Mouse (Mus musculus) midbrain, embryonic 12.5 days (tissue): ENCODE measurements around the gene Btg1. TPM values are rescaled to one million over a fixed set of nuclear protein-coding genes. Genes with fewer than 3 reads are reported as not detected.

Experiments
- ATAC-seq: fragments of 200-750 bp; cut with Nextera tagmentation; 2 replicates; pipeline ENCODE4 v1.8.0; 2017; ENCODE audit warnings: low read depth, moderate TSS enrichment, moderate library complexity; ENCODE audit not compliant: low FRiP score
- H3K27ac ChIP-seq: fragments of 300-500 bp; sonication (generic); replicated peaks from 2 replicates; pipeline ENCODE4 v1.5.1; 2016; ENCODE audit warnings: mild to moderate bottlenecking
- H3K27me3 ChIP-seq: fragments of 300-500 bp; sonication (generic); 2 replicates; pipeline ENCODE4 v1.6.1; 2016; ENCODE audit warnings: mild to moderate bottlenecking
- H3K36me3 ChIP-seq: fragments of 300-500 bp; sonication (generic); 2 replicates; pipeline ENCODE4 v1.6.1; 2016
- H3K4me1 ChIP-seq: fragments of 300-500 bp; sonication (generic); 2 replicates; pipeline ENCODE4 v1.6.1; 2016
- H3K4me2 ChIP-seq: fragments of 300-500 bp; sonication (generic); replicated peaks from 2 replicates; pipeline ENCODE4 v1.6.1; 2016; ENCODE audit warnings: mild to moderate bottlenecking, moderate library complexity
- H3K4me3 ChIP-seq: fragments of 300-500 bp; sonication (generic); 2 replicates; pipeline ENCODE4 v1.5.1; 2016; ENCODE audit warnings: mild to moderate bottlenecking
- H3K9ac ChIP-seq: fragments of 300-500 bp; sonication (generic); replicated peaks from 2 replicates; pipeline ENCODE4 v1.6.1; 2016; ENCODE audit warnings: mild to moderate bottlenecking, moderate library complexity
- H3K9me3 ChIP-seq: fragments of 300-500 bp; sonication (generic); 2 replicates; pipeline ENCODE4 v1.6.1; 2016; ENCODE audit warnings: mild to moderate bottlenecking
- WGBS: fragments of 180-500 bp; shearing (Covaris S2); methylation state at CpG from one replicate; pipeline ENCODE4 v1.1.7; 2016; 5-methylcytosine and 5-hydroxymethylcytosine counted together
- polyA plus RNA-seq: library from polyadenylated mRNA; unstranded; fragments of >200 nt; fragmentation: Nextera tagmentation; extraction: Ambion mirVana; gene quantifications from 2 replicates; pipeline ENCODE4 v1.2.1, GENCODE M21; 2016

Btg1 gene
- polyA plus RNA-seq, 1 experiment from 2014 or later = 55.8 TPM

DNA sequence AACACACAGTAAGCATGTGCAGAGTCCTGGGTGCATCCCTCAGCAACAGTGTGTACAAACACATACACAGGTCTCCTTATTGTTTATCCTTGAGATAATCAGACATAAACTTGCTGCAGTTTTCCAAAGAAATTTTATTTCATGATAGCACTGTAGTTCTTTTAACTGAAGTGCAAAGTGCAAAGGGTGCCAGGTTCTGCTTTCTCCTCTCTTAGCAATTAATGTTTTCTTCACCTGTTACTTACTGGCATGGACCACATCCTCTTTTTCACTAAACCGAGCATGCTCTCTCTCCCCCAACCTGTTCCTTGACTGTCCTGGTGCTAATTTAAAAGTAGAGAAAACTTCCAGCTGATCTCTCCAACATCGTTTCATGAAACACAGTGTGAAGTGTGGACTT, 21.7 kb downstream of the Btg1 start:
- 96% methylated on average over 2 of the region's 2 CpGs for WGBS
- H3K9me3 ChIP-seq = no peaks in the 10 kb centered on the region
- no peak overlapping the region for H3K4me2 ChIP-seq
- ATAC-seq = no peak
- no peak overlapping the region for H3K27ac ChIP-seq
- H3K9ac ChIP-seq = no peak overlapping the region
- peaks cover 8% of the 10 kb centered on the region; the same call in 1 of the 2 replicates for H3K36me3 ChIP-seq
- H3K4me3 ChIP-seq = no peak overlapping the region
- H3K27me3 ChIP-seq = no peaks in the 10 kb centered on the region
- H3K4me1 ChIP-seq = no peaks in the 10 kb centered on the region

DNA sequence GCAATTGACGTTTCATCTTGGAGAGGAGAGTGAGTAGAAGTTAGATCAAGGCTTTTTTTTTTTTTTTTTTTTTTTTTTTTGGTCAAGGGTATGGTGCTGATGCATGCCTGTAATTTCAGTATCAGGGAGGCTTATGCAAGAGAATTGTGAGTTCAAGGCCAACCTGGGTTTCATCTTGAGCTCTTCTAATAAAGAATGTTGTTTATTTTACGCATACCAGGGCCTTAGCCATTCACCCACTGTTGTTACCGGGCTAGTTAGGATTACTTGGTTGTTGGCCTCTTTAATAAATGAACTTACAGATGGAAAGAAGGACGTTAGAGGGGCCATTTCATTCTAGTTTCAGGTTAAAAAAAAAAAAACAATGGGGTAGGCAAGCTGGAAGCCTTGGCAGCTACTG, 25.2 kb downstream of the Btg1 start:
- Histone ChIP-seq H3K36me3 (peaks cover 8% of the 10 kb centered on the region; the same call in 1 of the 2 replicates), H3K27me3 (no peaks in the 10 kb centered on the region), H3K4me2 (no peak overlapping the region), H3K4me1 (peaks cover 16% of the 10 kb centered on the region), H3K9me3 (no peaks in the 10 kb centered on the region), H3K9ac (no peak overlapping the region), H3K27ac (no peak overlapping the region), H3K4me3 (no peak overlapping the region)
- no peak for ATAC-seq
- 76% methylated on average over 4 of the region's 4 CpGs for WGBS

DNA sequence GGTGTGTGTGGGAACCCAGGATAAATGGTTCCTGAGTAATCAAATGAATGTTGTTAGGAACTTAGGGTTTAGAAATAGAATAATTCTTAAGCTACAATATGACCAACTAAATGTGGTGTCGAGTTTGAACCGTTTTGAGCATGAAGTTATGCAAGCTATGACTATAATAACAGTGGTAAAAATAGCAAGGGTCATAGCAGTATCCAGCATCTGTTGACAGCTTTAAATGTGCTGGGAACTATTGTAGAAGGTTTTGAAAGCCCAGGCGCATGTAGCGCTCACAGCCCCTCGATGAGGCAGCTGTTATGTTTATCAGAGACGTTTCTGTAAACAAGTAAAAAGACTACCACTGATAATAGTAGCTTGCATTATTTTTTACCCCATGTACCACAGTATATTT, 25.9 kb downstream of the Btg1 start:
- no peak for ATAC-seq
- H3K9ac ChIP-seq = no peak overlapping the region
- no peak overlapping the region for H3K4me2 ChIP-seq
- H3K4me3 ChIP-seq = no peak overlapping the region
- H3K27me3 ChIP-seq = no peaks in the 10 kb centered on the region
- 86% methylated on average over 6 of the region's 6 CpGs for WGBS
- no peaks in the 10 kb centered on the region for H3K9me3 ChIP-seq
- no peak overlapping the region for H3K27ac ChIP-seq
- peaks cover 23% of the 10 kb centered on the region for H3K4me1 ChIP-seq
- H3K36me3 ChIP-seq = peaks cover 8% of the 10 kb centered on the region; the same call in 1 of the 2 replicates

DNA sequence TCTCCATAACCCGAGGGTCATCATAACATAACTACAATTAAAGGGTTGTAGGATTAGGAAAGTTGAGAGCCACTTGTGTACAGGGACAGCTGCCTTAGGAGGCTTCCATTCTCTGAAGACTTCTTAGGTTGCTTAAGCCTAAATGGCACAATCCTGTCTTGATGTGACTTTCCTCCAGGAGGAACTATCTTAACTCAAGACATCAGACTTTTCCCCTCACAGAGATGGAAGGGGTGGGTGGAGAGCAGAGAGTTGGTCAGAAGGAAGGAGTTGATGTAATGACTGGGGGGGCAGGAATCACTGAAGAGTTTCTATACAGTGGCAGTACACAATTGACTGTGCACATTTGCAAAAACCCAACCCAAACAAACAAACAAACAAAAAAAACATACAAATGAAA, 28.4 kb downstream of the Btg1 start:
- Histone ChIP-seq H3K9me3 (no peaks in the 10 kb centered on the region), H3K27me3 (no peaks in the 10 kb centered on the region), H3K4me2 (no peak overlapping the region), H3K27ac (peak overlapping the region; percentile 87; the same call in 1 of the 2 replicates), H3K36me3 (no peaks in the 10 kb centered on the region), H3K4me3 (no peak overlapping the region), H3K4me1 (peaks cover 25% of the 10 kb centered on the region), H3K9ac (no peak overlapping the region)
- no peak for ATAC-seq
- 100% methylated on average over 1 of the region's 1 CpGs for WGBS

DNA sequence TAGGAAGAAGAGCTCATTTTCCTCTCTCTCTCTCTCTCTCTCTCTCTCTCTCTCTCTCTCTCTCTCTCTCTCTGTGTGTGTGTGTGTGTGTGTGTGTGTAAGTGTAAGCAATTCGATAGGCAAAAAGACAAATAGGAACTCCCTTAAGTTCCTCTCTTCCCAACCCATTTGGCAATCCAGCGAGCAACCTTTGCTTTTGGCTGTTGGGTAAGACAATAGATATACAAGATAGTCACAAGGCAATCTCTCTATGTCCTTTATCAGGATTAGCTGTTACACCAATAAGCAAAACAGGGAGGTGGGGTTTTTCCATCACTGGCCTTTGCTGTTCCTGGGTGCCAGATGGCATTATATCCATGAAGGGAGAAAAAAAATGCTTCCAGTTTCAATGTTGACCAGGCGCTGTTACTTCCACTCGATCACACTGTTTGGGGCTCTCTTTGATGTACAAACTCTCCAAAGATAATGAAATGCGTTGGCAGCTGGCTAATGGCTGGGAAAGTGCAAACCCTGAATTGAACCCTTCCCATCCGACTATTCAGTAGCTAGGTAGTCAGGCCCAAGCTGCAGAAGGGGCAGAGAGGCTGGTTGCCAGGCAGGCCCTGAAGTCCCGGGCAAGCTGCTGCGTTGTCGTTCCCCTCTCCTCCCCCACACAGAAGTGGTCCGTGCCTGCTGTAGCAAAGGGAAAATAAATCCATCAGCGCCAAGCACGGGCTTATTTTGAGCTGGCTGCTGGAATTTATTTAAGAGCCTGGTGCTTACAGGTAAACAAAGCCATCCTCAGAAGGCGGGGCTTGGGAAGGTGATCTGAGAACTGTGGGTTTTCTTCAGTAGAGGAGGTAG, 29.4 kb downstream of the Btg1 start:
- peak; percentile 95 for ATAC-seq
- H3K9me3 ChIP-seq = no peaks in the 10 kb centered on the region
- no peaks in the 10 kb centered on the region for H3K36me3 ChIP-seq
- peak overlapping the region; percentile 34 for H3K4me2 ChIP-seq
- peaks cover 25% of the 10 kb centered on the region for H3K4me1 ChIP-seq
- WGBS = 15% methylated on average over 13 of the region's 13 CpGs
- H3K9ac ChIP-seq = peak overlapping the region; percentile 37
- H3K4me3 ChIP-seq = no peak overlapping the region
- peak overlapping the region; percentile 87 for H3K27ac ChIP-seq
- no peaks in the 10 kb centered on the region for H3K27me3 ChIP-seq

DNA sequence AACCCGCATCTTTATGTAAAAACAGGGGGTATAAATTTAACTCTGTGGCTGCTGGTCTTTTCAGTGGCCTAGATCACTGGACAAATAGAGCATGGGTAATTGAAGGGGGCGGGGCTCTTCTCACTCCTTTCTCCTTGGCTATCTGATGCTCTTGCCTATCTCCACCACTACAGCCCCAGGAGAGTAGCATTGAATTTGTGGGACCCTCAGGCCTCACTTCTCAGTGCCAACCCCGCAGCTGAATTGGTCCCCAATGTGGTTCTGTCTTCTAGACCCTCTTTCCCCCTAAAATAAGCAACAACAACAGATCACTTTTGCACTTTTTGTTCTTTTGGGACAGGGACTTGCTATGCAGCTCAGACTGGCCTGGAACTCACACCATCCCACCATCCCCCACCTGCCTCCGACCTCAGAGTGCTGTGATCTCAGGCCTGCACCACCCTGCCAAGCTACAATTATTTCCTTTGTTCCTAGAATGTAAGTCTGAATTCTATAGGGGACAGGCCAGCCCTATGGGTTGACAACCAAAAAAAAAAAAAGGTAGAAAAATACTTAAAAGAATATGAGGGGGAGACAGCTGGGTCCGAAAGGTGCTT, 30.2 kb downstream of the Btg1 start:
- H3K36me3 ChIP-seq = no peaks in the 10 kb centered on the region
- 43% methylated on average over 5 of the region's 5 CpGs for WGBS
- peak; percentile 84 for ATAC-seq
- peak overlapping the region; percentile 37 for H3K9ac ChIP-seq
- peaks cover 25% of the 10 kb centered on the region for H3K4me1 ChIP-seq
- no peak overlapping the region for H3K4me3 ChIP-seq
- peak overlapping the region; percentile 87 for H3K27ac ChIP-seq
- H3K9me3 ChIP-seq = no peaks in the 10 kb centered on the region
- peak overlapping the region; percentile 34 for H3K4me2 ChIP-seq
- no peaks in the 10 kb centered on the region for H3K27me3 ChIP-seq

DNA sequence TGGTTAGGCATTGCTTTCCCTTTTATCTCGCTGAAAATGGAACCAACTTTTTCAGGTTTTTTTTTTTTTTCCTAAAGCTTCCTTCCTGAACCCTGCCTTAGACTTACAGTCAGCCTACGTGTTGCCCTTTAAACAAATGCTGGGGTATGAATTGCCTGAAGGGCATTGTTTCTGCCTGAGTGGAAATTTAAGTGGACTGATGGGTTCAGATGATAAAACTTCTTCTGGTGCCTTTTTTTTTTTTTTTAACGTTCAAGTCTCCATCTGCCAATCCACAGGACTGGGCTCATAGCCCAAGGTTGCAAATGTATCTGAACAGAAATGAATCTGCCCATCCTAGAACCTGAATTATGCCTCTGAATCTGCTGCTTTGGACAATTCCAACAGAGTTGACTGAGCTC, 31.4 kb downstream of the Btg1 start:
- no peak for ATAC-seq
- Histone ChIP-seq H3K4me3 (no peak overlapping the region), H3K9ac (no peak overlapping the region), H3K36me3 (no peaks in the 10 kb centered on the region), H3K27me3 (no peaks in the 10 kb centered on the region), H3K9me3 (no peaks in the 10 kb centered on the region), H3K4me1 (peaks cover 29% of the 10 kb centered on the region), H3K27ac (no peak overlapping the region), H3K4me2 (no peak overlapping the region)
- WGBS = 71% methylated on average over 3 of the region's 3 CpGs

DNA sequence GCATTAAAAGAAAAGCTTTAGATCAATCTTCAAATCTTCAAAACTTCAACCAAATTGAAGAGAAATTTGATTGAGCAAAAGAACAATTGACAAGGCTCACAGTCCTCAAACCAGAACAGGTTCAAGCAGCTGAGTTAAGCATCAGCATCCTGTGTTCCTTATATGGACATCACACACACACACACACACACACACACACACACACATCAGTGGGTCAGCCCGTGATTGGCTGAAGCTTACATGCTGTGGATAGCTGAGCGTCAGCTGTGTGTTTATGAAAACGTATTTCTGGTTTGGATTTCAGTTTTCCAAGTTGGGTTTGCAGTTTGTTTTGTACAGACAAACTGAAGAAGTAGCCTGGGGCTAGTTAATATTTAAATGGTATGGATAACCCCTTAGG, 32.7 kb downstream of the Btg1 start:
- Histone ChIP-seq H3K9me3 (no peaks in the 10 kb centered on the region), H3K36me3 (no peaks in the 10 kb centered on the region), H3K4me2 (no peak overlapping the region), H3K4me1 (peaks cover 29% of the 10 kb centered on the region), H3K27me3 (no peaks in the 10 kb centered on the region), H3K27ac (no peak overlapping the region), H3K4me3 (no peak overlapping the region), H3K9ac (no peak overlapping the region)
- whole genome bisulfite sequencing = 91% methylated on average over 3 of the region's 3 CpGs
- ATAC-seq = no peak

GRCm38 (mm10) chr10:96652372-96652771, 35.6 kb downstream of the Btg1 start:
- Histone ChIP-seq H3K27me3 (no peaks in the 10 kb centered on the region), H3K4me2 (no peak overlapping the region), H3K36me3 (no peaks in the 10 kb centered on the region), H3K27ac (no peak overlapping the region), H3K4me3 (no peak overlapping the region), H3K9me3 (no peaks in the 10 kb centered on the region), H3K9ac (no peak overlapping the region), H3K4me1 (peaks cover 10% of the 10 kb centered on the region)
- ATAC-seq = peak; percentile 44; the same call in 1 of the 2 replicates
- WGBS = 76% methylated on average over 2 of the region's 2 CpGs

GRCm38 (mm10) chr10:96653030-96653429, 36.2 kb downstream of the Btg1 start:
- WGBS = 83% methylated on average over 5 of the region's 5 CpGs
- Histone ChIP-seq H3K36me3 (no peaks in the 10 kb centered on the region), H3K9ac (no peak overlapping the region), H3K9me3 (no peaks in the 10 kb centered on the region), H3K4me2 (no peak overlapping the region), H3K27me3 (no peaks in the 10 kb centered on the region), H3K4me1 (0 out of 2 replicates have a peak, but pooled peaks cover 4% of the 10 kb centered on the region), H3K4me3 (no peak overlapping the region), H3K27ac (no peak overlapping the region)
- ATAC-seq = no peak

- no peak overlapping the region for H3K9ac ChIP-seq
- H3K4me3 ChIP-seq = no peak overlapping the region
- no peaks in the 10 kb centered on the region for H3K27me3 ChIP-seq
- WGBS = 90% methylated on average over 5 of the region's 5 CpGs
- H3K27ac ChIP-seq = no peak overlapping the region
- no peak overlapping the region for H3K4me2 ChIP-seq
- ATAC-seq = no peak
- H3K4me1 ChIP-seq = peaks cover 10% of the 10 kb centered on the region
- no peaks in the 10 kb centered on the region for H3K9me3 ChIP-seq
- H3K36me3 ChIP-seq = no peaks in the 10 kb centered on the region
These were observed 37.3 kb downstream of the Btg1 start for GRCm38 (mm10) chr10:96654079-96654478.

GRCm38 (mm10) chr10:96654576-96654975, 37.8 kb downstream of the Btg1 start:
- H3K4me3 ChIP-seq = no peak overlapping the region
- WGBS = 74% methylated on average over 7 of the region's 7 CpGs

More at GRCm38 (mm10) chr10:96654576-96654975, 37.8 kb downstream of the Btg1 start:
- Histone ChIP-seq H3K9ac (no peak overlapping the region), H3K4me2 (no peak overlapping the region), H3K27me3 (no peaks in the 10 kb centered on the region), H3K27ac (no peak overlapping the region), H3K36me3 (no peaks in the 10 kb centered on the region), H3K9me3 (no peaks in the 10 kb centered on the region), H3K4me1 (peaks cover 11% of the 10 kb centered on the region)
- ATAC-seq = no peak
